Mouse (Mus musculus) embryonic facial prominence, embryonic 11.5 days (tissue): ENCODE data around the gene Chrdl2. TPM values are rescaled to one million over a fixed set of nuclear protein-coding genes. Genes with fewer than 3 reads are reported as not detected.
A peak's percentile ranks its signal among the peaks of the same experiment; 100 is the strongest.

Experiments
- ATAC-seq: fragments of 200-750 bp; cut with Nextera tagmentation; replicated peaks from 2 replicates; pipeline ENCODE4 v1.8.0; 2017; ENCODE audit warnings: low read depth; ENCODE audit not compliant: insufficient number of reproducible peaks, low FRiP score, low TSS enrichment
- DNase-seq: peaks from one replicate; pipeline ENCODE4 v3.0.0-alpha.2; 2015; ENCODE audit warnings: low spot score
- H3K27ac ChIP-seq: fragments of 300-500 bp; sonication (generic); replicated peaks from 2 replicates; pipeline ENCODE4 v1.5.1; 2014; ENCODE audit warnings: mild to moderate bottlenecking, low read depth, low read length, control low read depth
- H3K27me3 ChIP-seq: fragments of 300-500 bp; sonication (generic); 2 replicates; pipeline ENCODE4 v1.6.1; 2014; ENCODE audit warnings: mild to moderate bottlenecking, low read length, moderate library complexity, mixed read lengths; ENCODE audit not compliant: control insufficient read depth, insufficient read depth
- H3K36me3 ChIP-seq: fragments of 300-500 bp; sonication (generic); replicated peaks from 2 replicates; pipeline ENCODE4 v1.6.1; 2014; ENCODE audit warnings: low read depth, mild to moderate bottlenecking, low read length, moderate library complexity, mixed read lengths; ENCODE audit not compliant: control insufficient read depth, insufficient read depth
- H3K4me1 ChIP-seq: fragments of 300-500 bp; sonication (generic); 2 replicates; pipeline ENCODE4 v1.6.1; 2014; ENCODE audit warnings: low read length, mixed read lengths; ENCODE audit not compliant: control insufficient read depth, insufficient read depth
- H3K4me2 ChIP-seq: fragments of 300-500 bp; sonication (generic); 2 replicates; pipeline ENCODE4 v1.6.1; 2014; ENCODE audit warnings: low read depth, mild to moderate bottlenecking, control low read depth, low read length, moderate library complexity
- H3K4me3 ChIP-seq: fragments of 300-500 bp; sonication (generic); 2 replicates; pipeline ENCODE4 v1.5.1; 2014; ENCODE audit warnings: low read depth, low read length, control low read depth
- H3K9ac ChIP-seq: fragments of 300-500 bp; sonication (generic); replicated peaks from 2 replicates; pipeline ENCODE4 v1.6.1; 2014; ENCODE audit warnings: mild to moderate bottlenecking, control low read depth, low read length
- H3K9me3 ChIP-seq: fragments of 300-500 bp; sonication (generic); replicated peaks from 2 replicates; pipeline ENCODE4 v1.6.1; 2016; ENCODE audit warnings: mild to moderate bottlenecking, low read length, inconsistent platforms, mixed read lengths; ENCODE audit not compliant: control insufficient read depth
- WGBS: fragments of 180-500 bp; shearing (Covaris S2); extraction: QIAGEN DNeasy Blood & Tissue Kit; methylation state at CpG from one replicate; pipeline ENCODE4 v1.1.7; 2014; 5-methylcytosine and 5-hydroxymethylcytosine counted together
- polyA plus RNA-seq: library from polyadenylated mRNA; unstranded; fragments of >200 nt; fragmentation: Nextera tagmentation; extraction: Ambion mirVana; gene quantifications from 2 replicates; pipeline ENCODE4 v1.2.1, GENCODE M21; 2014

Chrdl2 gene
- polyA plus RNA-seq, 1 experiment from 2014 or later = 0.49 TPM

GRCm38 (mm10) chr7:99979081-99979480 lies 26.9 kb upstream of the Chrdl2 start:
- H3K9ac ChIP-seq = peak overlapping the region; percentile 97
- H3K27ac ChIP-seq = peak overlapping the region; percentile 95; the same call in 1 of the 2 replicates
- H3K27me3 ChIP-seq = no peaks in the 10 kb centered on the region
- ATAC-seq (no peak), DNase-seq (peak; percentile 12)
- H3K36me3 ChIP-seq = no peaks in the 10 kb centered on the region
- H3K4me1 ChIP-seq = no peaks in the 10 kb centered on the region
- WGBS = 7% methylated on average over 6 of the region's 6 CpGs
- H3K4me3 ChIP-seq = peak overlapping the region; percentile 96
- no peaks in the 10 kb centered on the region for H3K9me3 ChIP-seq
- peak overlapping the region; percentile 45 for H3K4me2 ChIP-seq

- H3K27ac ChIP-seq = peak overlapping the region; percentile 95
- H3K4me2 ChIP-seq = peak overlapping the region; percentile 45
- no peaks in the 10 kb centered on the region for H3K27me3 ChIP-seq
- H3K4me3 ChIP-seq = peak overlapping the region; percentile 96
- no peaks in the 10 kb centered on the region for H3K9me3 ChIP-seq
- H3K4me1 ChIP-seq = no peaks in the 10 kb centered on the region
- ATAC-seq = peak; percentile 82
- WGBS = under 1% methylated on average over 47 of the region's 51 CpGs
- no peaks in the 10 kb centered on the region for H3K36me3 ChIP-seq
- peak; percentile 71 for DNase-seq
- H3K9ac ChIP-seq = peak overlapping the region; percentile 97
Measured at GRCm38 (mm10) chr7:99979546-99980131, 26.3 kb upstream of the Chrdl2 start.

DNA sequence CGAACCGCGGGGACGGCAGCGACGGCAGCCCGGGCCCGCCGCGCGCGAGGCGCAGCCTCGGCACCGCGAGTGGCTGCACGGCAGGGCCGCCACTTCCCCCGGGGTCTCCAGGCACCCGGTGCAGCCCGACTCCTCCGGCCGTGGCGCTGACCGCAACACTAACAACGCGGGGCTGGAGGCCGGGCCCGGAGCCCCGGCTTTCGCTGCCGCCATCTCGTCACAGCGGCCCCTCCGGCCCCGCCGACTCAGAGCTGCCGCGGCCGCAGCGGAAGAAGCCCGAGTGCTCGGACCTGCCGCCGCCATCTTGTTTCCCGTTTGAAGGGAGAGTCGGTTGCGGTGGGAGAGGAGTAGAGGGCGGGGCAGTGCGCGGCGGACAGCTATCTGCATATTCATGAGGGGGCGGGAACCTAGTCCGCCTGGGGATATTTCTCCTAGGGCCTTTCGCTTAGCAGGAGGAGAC lies 25.8 kb upstream of the Chrdl2 start, which contains the start of gene Rnf169:
Gene Rnf169 (minus strand): TSS at position 317 of the 460 bp plus-strand sequence.
- no peaks in the 10 kb centered on the region for H3K9me3 ChIP-seq
- no peaks in the 10 kb centered on the region for H3K4me1 ChIP-seq
- under 1% methylated on average over 51 of the region's 55 CpGs for WGBS
- peak; percentile 89 for ATAC-seq
- peak; percentile 94 for DNase-seq
- H3K27ac ChIP-seq = peak within 1 kb of the TSS; percentile 95
- H3K36me3 ChIP-seq = no peaks in the 10 kb centered on the region
- H3K9ac ChIP-seq = peak within 1 kb of the TSS; percentile 97
- peak within 1 kb of the TSS; percentile 45 for H3K4me2 ChIP-seq
- H3K27me3 ChIP-seq = no peaks in the 10 kb centered on the region
- peak within 1 kb of the TSS; percentile 96 for H3K4me3 ChIP-seq

DNA sequence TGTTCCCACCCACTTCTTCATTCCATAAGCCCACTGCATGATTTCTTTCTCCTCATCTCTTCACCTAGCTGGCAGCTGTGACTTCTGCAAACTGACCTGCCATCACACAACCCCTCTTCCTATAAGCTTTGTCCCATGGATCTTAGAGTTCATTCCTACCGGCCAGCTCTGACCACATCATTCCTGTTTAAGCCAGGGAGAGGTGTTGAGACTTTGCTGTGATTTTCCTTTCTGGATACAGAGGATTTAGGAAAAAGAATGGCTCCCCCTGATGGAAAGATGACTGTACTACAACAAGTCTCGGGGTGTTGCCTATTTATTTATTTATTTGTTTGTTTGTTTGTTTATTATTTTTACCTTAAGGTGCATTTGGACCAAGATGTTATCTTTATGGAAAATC lies 24.7 kb upstream of the Chrdl2 start:
- no peak for ATAC-seq
- Histone ChIP-seq H3K27ac (no peak overlapping the region), H3K9ac (no peak overlapping the region), H3K4me1 (no peaks in the 10 kb centered on the region; the same call in 1 of the 2 replicates), H3K36me3 (no peaks in the 10 kb centered on the region), H3K9me3 (no peaks in the 10 kb centered on the region), H3K27me3 (no peaks in the 10 kb centered on the region), H3K4me2 (no peak overlapping the region), H3K4me3 (no peak overlapping the region)
- 22% methylated on average over 2 of the region's 2 CpGs for WGBS
- DNase-seq = peak; percentile 72

GRCm38 (mm10) chr7:99982256-99983242 lies 23.4 kb upstream of the Chrdl2 start:
- H3K9me3 ChIP-seq = no peaks in the 10 kb centered on the region
- no peak overlapping the region for H3K27ac ChIP-seq
- H3K27me3 ChIP-seq = no peaks in the 10 kb centered on the region
- no peak overlapping the region for H3K9ac ChIP-seq
- no peak overlapping the region for H3K4me3 ChIP-seq
- no peaks in the 10 kb centered on the region; the same call in 1 of the 2 replicates for H3K4me1 ChIP-seq
- no peaks in the 10 kb centered on the region for H3K36me3 ChIP-seq
- H3K4me2 ChIP-seq = no peak overlapping the region
- no peak for DNase-seq
- no peak for ATAC-seq
- 86% methylated on average over 13 of the region's 13 CpGs for WGBS

DNA sequence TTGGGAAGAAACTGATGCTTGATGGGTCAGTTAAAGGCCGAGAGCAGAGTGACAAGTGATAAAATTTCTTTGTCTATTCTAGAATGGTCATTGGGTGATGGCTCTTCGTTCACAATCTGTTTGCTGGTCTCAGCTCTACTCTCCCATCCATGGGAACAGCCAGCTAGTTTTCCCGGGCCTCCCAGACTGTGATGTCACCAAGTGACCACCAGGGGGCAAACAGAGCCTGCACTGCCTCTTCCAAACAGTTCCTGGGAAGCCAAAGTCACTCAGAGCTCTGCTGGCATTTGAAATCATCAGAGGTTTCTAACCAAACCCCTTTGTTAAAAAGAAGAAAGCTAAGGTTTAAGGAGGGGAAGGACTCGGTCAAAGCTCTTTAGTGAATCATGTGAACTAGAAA lies 17.2 kb upstream of the Chrdl2 start:
- Histone ChIP-seq H3K27ac (no peak overlapping the region), H3K36me3 (no peaks in the 10 kb centered on the region), H3K4me3 (no peak overlapping the region), H3K9ac (no peak overlapping the region), H3K4me1 (no peaks in the 10 kb centered on the region; the same call in 1 of the 2 replicates), H3K27me3 (no peaks in the 10 kb centered on the region), H3K9me3 (no peaks in the 10 kb centered on the region), H3K4me2 (no peak overlapping the region)
- 6% methylated on average over 4 of the region's 4 CpGs for WGBS
- peak; percentile 90 for DNase-seq
- ATAC-seq = no peak

- no peaks in the 10 kb centered on the region for H3K27me3 ChIP-seq
- 67% methylated on average over 15 of the region's 15 CpGs for WGBS
- H3K9ac ChIP-seq = no peak overlapping the region
- no peak for DNase-seq
- no peak overlapping the region for H3K4me2 ChIP-seq
- H3K36me3 ChIP-seq = no peaks in the 10 kb centered on the region
- no peak overlapping the region for H3K4me3 ChIP-seq
- no peaks in the 10 kb centered on the region; the same call in 1 of the 2 replicates for H3K4me1 ChIP-seq
- no peak for ATAC-seq
- no peak overlapping the region for H3K27ac ChIP-seq
- H3K9me3 ChIP-seq = no peaks in the 10 kb centered on the region
Measured at GRCm38 (mm10) chr7:99989844-99990760, 15.9 kb upstream of the Chrdl2 start.
